Mouse (Mus musculus): Measurements from ENCODE around the gene Negr1. TPM values are rescaled to one million over a fixed set of nuclear protein-coding genes. Genes with fewer than 3 reads are reported as not detected.

The Negr1 gene
- polyA plus RNA-seq, 1 experiment = 0.02 TPM

- Histone ChIP-seq H3K79me3 (ENCODE audit: low read depth) (no peaks in the 10 kb centered on the region), H3K4me3 (ENCODE audit: insufficient read depth, poor library complexity, severe bottlenecking) (no peak overlapping the region), H3ac (ENCODE audit: control insufficient read depth, insufficient read length, low read depth) (no peak overlapping the region), H3K79me2 (ENCODE audit: control insufficient read depth, insufficient read depth) (no peaks in the 10 kb centered on the region), H3K36me3 (ENCODE audit: control insufficient read depth, insufficient read depth) (no peaks in the 10 kb centered on the region), H3K27me3 (ENCODE audit: control insufficient read depth, insufficient read depth, insufficient read length) (peaks cover 3% of the 10 kb centered on the region)
- TF ChIP-seq MAX (IDR thresholded peaks at IDR 0.05) (no peak), MYOG (IDR thresholded peaks at IDR 0.05; ENCODE audit: control insufficient read depth, extremely low read depth, insufficient read length) (no peak), USF1 (IDR thresholded peaks at IDR 0.05; ENCODE audit: low read depth) (no peak)
Observed at GRCm38 (mm10) chr3:156560766-156561165, 828 bp upstream of the Negr1 start.

GRCm38 (mm10) chr3:156562424-156562785 lies 811 bp downstream of the Negr1 start:
- Histone ChIP-seq H3K4me3 (ENCODE audit: insufficient read depth, poor library complexity, severe bottlenecking) (no peak overlapping the region), H3K79me3 (ENCODE audit: low read depth) (no peaks in the 10 kb centered on the region), H3K27me3 (ENCODE audit: control insufficient read depth, insufficient read depth, insufficient read length) (peaks cover 3% of the 10 kb centered on the region), H3K79me2 (ENCODE audit: control insufficient read depth, insufficient read depth) (no peaks in the 10 kb centered on the region), H3K36me3 (ENCODE audit: control insufficient read depth, insufficient read depth) (no peaks in the 10 kb centered on the region), H3ac (ENCODE audit: control insufficient read depth, insufficient read length, low read depth) (no peak overlapping the region)
- TF ChIP-seq MAX (IDR thresholded peaks at IDR 0.05) = no peak
- TF ChIP-seq MYOG (IDR thresholded peaks at IDR 0.05; ENCODE audit: control insufficient read depth, extremely low read depth, insufficient read length) = no peak
- TF ChIP-seq CEBPB (IDR thresholded peaks at IDR 0.05; ENCODE audit: low read depth) = no peak
- TF ChIP-seq MYOD1 (IDR thresholded peaks at IDR 0.05; ENCODE audit: control insufficient read depth, insufficient read length, low read depth) = no peak
- no peak for TF ChIP-seq USF1 (IDR thresholded peaks at IDR 0.05; ENCODE audit: low read depth)
- TF ChIP-seq FOSL1 (IDR thresholded peaks at IDR 0.05; ENCODE audit: insufficient read depth, low read length, poor library complexity, severe bottlenecking) = no peak
- TF ChIP-seq CTCF (IDR thresholded peaks at IDR 0.05; ENCODE audit: control insufficient read depth, insufficient read depth, insufficient read length) = no peak

- Histone ChIP-seq H3ac (ENCODE audit: control insufficient read depth, insufficient read length, low read depth) (no peak overlapping the region), H3K79me3 (ENCODE audit: low read depth) (no peaks in the 10 kb centered on the region), H3K27me3 (ENCODE audit: control insufficient read depth, insufficient read depth, insufficient read length) (peaks cover 3% of the 10 kb centered on the region), H3K4me3 (ENCODE audit: insufficient read depth, poor library complexity, severe bottlenecking) (no peak overlapping the region), H3K36me3 (ENCODE audit: control insufficient read depth, insufficient read depth) (no peaks in the 10 kb centered on the region), H3K79me2 (ENCODE audit: control insufficient read depth, insufficient read depth) (no peaks in the 10 kb centered on the region)
- TF ChIP-seq CTCF (IDR thresholded peaks at IDR 0.05; ENCODE audit: control insufficient read depth, insufficient read depth, insufficient read length) (no peak), FOSL1 (IDR thresholded peaks at IDR 0.05; ENCODE audit: insufficient read depth, low read length, poor library complexity, severe bottlenecking) (no peak), MYOG (IDR thresholded peaks at IDR 0.05; ENCODE audit: control insufficient read depth, extremely low read depth, insufficient read length) (no peak), MAX (IDR thresholded peaks at IDR 0.05) (no peak), USF1 (IDR thresholded peaks at IDR 0.05; ENCODE audit: low read depth) (no peak), MYOD1 (IDR thresholded peaks at IDR 0.05; ENCODE audit: control insufficient read depth, insufficient read length, low read depth) (no peak), CEBPB (IDR thresholded peaks at IDR 0.05; ENCODE audit: low read depth) (no peak)
Observed at GRCm38 (mm10) chr3:156562796-156563195, 1.2 kb downstream of the Negr1 start.

- no peak overlapping the region for H3K4me3 ChIP-seq (ENCODE audit: insufficient read depth, poor library complexity, severe bottlenecking)
- no peaks in the 10 kb centered on the region for H3K79me3 ChIP-seq (ENCODE audit: low read depth)
- TF ChIP-seq MAX (IDR thresholded peaks at IDR 0.05) (no peak), CTCF (IDR thresholded peaks at IDR 0.05; ENCODE audit: control insufficient read depth, insufficient read depth, insufficient read length) (no peak), USF1 (IDR thresholded peaks at IDR 0.05; ENCODE audit: low read depth) (no peak), CEBPB (IDR thresholded peaks at IDR 0.05; ENCODE audit: low read depth) (no peak), MYOG (IDR thresholded peaks at IDR 0.05; ENCODE audit: control insufficient read depth, extremely low read depth, insufficient read length) (no peak), MYOD1 (IDR thresholded peaks at IDR 0.05; ENCODE audit: control insufficient read depth, insufficient read length, low read depth) (no peak), FOSL1 (IDR thresholded peaks at IDR 0.05; ENCODE audit: insufficient read depth, low read length, poor library complexity, severe bottlenecking) (no peak)
- peaks cover 3% of the 10 kb centered on the region for H3K27me3 ChIP-seq (ENCODE audit: control insufficient read depth, insufficient read depth, insufficient read length)
- H3ac ChIP-seq (ENCODE audit: control insufficient read depth, insufficient read length, low read depth) = no peak overlapping the region
- H3K36me3 ChIP-seq (ENCODE audit: control insufficient read depth, insufficient read depth) = no peaks in the 10 kb centered on the region
- H3K79me2 ChIP-seq (ENCODE audit: control insufficient read depth, insufficient read depth) = no peaks in the 10 kb centered on the region
Observed at GRCm38 (mm10) chr3:156563353-156563752, 1.8 kb downstream of the Negr1 start.

- Histone ChIP-seq H3K79me2 (ENCODE audit: control insufficient read depth, insufficient read depth) (no peaks in the 10 kb centered on the region), H3K36me3 (ENCODE audit: control insufficient read depth, insufficient read depth) (no peaks in the 10 kb centered on the region), H3K27me3 (ENCODE audit: control insufficient read depth, insufficient read depth, insufficient read length) (no peaks in the 10 kb centered on the region), H3K79me3 (ENCODE audit: low read depth) (no peaks in the 10 kb centered on the region), H3K4me3 (ENCODE audit: insufficient read depth, poor library complexity, severe bottlenecking) (no peak overlapping the region), H3ac (ENCODE audit: control insufficient read depth, insufficient read length, low read depth) (no peak overlapping the region)
- TF ChIP-seq CEBPB (IDR thresholded peaks at IDR 0.05; ENCODE audit: low read depth) (no peak), CTCF (IDR thresholded peaks at IDR 0.05; ENCODE audit: control insufficient read depth, insufficient read depth, insufficient read length) (no peak), MAX (IDR thresholded peaks at IDR 0.05) (no peak), MYOD1 (IDR thresholded peaks at IDR 0.05; ENCODE audit: control insufficient read depth, insufficient read length, low read depth) (no peak), FOSL1 (IDR thresholded peaks at IDR 0.05; ENCODE audit: insufficient read depth, low read length, poor library complexity, severe bottlenecking) (no peak), USF1 (IDR thresholded peaks at IDR 0.05; ENCODE audit: low read depth) (no peak), MYOG (IDR thresholded peaks at IDR 0.05; ENCODE audit: control insufficient read depth, extremely low read depth, insufficient read length) (no peak)
Observed at GRCm38 (mm10) chr3:156573465-156573864, 11.9 kb downstream of the Negr1 start.

- no peaks in the 10 kb centered on the region for H3K79me3 ChIP-seq (ENCODE audit: low read depth)
- no peaks in the 10 kb centered on the region for H3K79me2 ChIP-seq (ENCODE audit: control insufficient read depth, insufficient read depth)
- H3K27me3 ChIP-seq (ENCODE audit: control insufficient read depth, insufficient read depth, insufficient read length) = no peaks in the 10 kb centered on the region
- H3K36me3 ChIP-seq (ENCODE audit: control insufficient read depth, insufficient read depth) = no peaks in the 10 kb centered on the region
- no peak for TF ChIP-seq MAX (IDR thresholded peaks at IDR 0.05)
- TF ChIP-seq CTCF (IDR thresholded peaks at IDR 0.05; ENCODE audit: control insufficient read depth, insufficient read depth, insufficient read length) = no peak
- TF ChIP-seq FOSL1 (IDR thresholded peaks at IDR 0.05; ENCODE audit: insufficient read depth, low read length, poor library complexity, severe bottlenecking) = no peak
- no peak for TF ChIP-seq MYOG (IDR thresholded peaks at IDR 0.05; ENCODE audit: control insufficient read depth, extremely low read depth, insufficient read length)
- no peak for TF ChIP-seq CEBPB (IDR thresholded peaks at IDR 0.05; ENCODE audit: low read depth)
- no peak for TF ChIP-seq MYOD1 (IDR thresholded peaks at IDR 0.05; ENCODE audit: control insufficient read depth, insufficient read length, low read depth)
- no peak for TF ChIP-seq USF1 (IDR thresholded peaks at IDR 0.05; ENCODE audit: low read depth)
- no peak overlapping the region for H3K4me3 ChIP-seq (ENCODE audit: insufficient read depth, poor library complexity, severe bottlenecking)
- H3ac ChIP-seq (ENCODE audit: control insufficient read depth, insufficient read length, low read depth) = no peak overlapping the region
Observed at GRCm38 (mm10) chr3:156576292-156576691, 14.7 kb downstream of the Negr1 start.
